Mouse (Mus musculus) duodenum, adult 2 months (tissue): ENCODE results near the gene Psmd9. TPM values are rescaled to one million over a fixed set of nuclear protein-coding genes. Genes with fewer than 3 reads are reported as not detected.

ENCODE experiments used
- polyA plus RNA-seq: library from polyadenylated mRNA; depleted of rRNA; stranded (reverse); fragments of >200 nt; gene quantifications from 2 replicates; pipeline ENCODE4 v1.2.3, GENCODE M21; 2012; ENCODE audit warnings: low replicate concordance; rRNA removed

Gene Psmd9
- 14.0 and 17.9 TPM in 2 replicates for polyA plus RNA-seq

DNA sequence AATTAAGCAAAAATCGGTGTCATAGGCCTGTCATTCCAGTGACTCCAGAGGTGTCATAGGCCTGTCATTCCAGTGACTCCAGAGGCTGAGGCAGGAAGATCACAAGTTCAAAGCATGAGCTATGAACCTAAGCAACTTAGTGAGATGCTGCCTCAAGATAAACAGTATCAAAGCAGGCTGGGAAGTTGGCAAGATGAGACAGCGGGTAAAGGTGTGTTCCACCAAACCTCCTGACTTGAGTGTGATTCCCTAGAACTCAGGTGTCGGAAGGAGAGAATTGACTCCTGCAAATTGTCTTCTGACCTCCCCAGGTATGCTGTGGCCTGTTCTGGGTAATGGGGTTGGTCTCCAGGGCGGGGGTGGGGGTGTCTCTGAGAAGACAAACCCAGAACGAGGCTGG lies at the start of gene Psmd9:
Gene Psmd9 (plus strand): TSS at position 130 of the 400 bp plus-strand sequence.

GRCm38 (mm10) chr5:123132308-123133071 lies 36.7 kb upstream of the Psmd9 start, which contains the start of gene Rhof:
TSS of gene Rhof (minus strand) at chr5:123132692.

GRCm38 (mm10) chr5:123142161-123143157 lies 26.8 kb upstream of the Psmd9 start, which contains the start of gene Setd1b:
TSS of gene Setd1b (plus strand) at chr5:123142193.

GRCm38 (mm10) chr5:123182651-123183050 lies 13.4 kb downstream of the Psmd9 start, which contains the start of gene Hpd:
TSS of gene Hpd (minus strand) at chr5:123182727.

GRCm38 (mm10) chr5:123251834-123252233 lies 82.6 kb downstream of the Psmd9 start, which contains the start of gene Wdr66:
TSS of gene Wdr66 (plus strand) at chr5:123252102.

Other genes starting within 250 kb of the Psmd9 start
- gene Kdm2b, start 179.6 kb upstream of the Psmd9 start, polyA plus RNA-seq: 8.0 and 9.5 TPM in 2 replicates
- 143 and 198 TPM in 2 replicates for gene Orai1, start 154.3 kb upstream of the Psmd9 start, polyA plus RNA-seq
- gene Morn3, start 122.4 kb upstream of the Psmd9 start, polyA plus RNA-seq: not detected in 2 replicates
- 2.2 and 3.2 TPM in 2 replicates for gene Tmem120b, start 101.0 kb upstream of the Psmd9 start, polyA plus RNA-seq
- 31.4 and 60.3 TPM in 2 replicates for gene Rhof, start 36.7 kb upstream of the Psmd9 start, polyA plus RNA-seq
- 10.4 and 11.5 TPM in 2 replicates for gene Setd1b, start 27.2 kb upstream of the Psmd9 start, polyA plus RNA-seq
- 15.8 and 20.6 TPM in 2 replicates for gene Hpd, start 13.3 kb downstream of the Psmd9 start, polyA plus RNA-seq
- 0.11 and 0.47 TPM in 2 replicates for gene Wdr66, start 82.7 kb downstream of the Psmd9 start, polyA plus RNA-seq
- 2.7 and 4.1 TPM in 2 replicates for gene Bcl7a, start 174.4 kb downstream of the Psmd9 start, polyA plus RNA-seq
- gene Mlxip, start 225.4 kb downstream of the Psmd9 start, polyA plus RNA-seq: 26.7 and 41.6 TPM in 2 replicates